11 mouse cellular contexts compared by ENCODE assay signal in genomic region chr14:93701385-93702101, GRCm38 (mm10).
DNase-seq lines count a peak whose midpoint lies in the region; ATAC-seq and TF ChIP-seq lines count a peak whose summit lies in the region.
"Had no signal": no experiment of that assay in that cellular context is flagged by ENCODE, and none has a peak within 500 bp of the region (broad histone marks: within the 10 kb centered on the region; RNA-seq: fewer than 3 reads in every experiment).

No protein-coding gene starts in this region.

- WGBS in forebrain, embryonic 15.5 days, result 15% methylated on average over 12 of the region's 12 CpGs
- 23% methylated on average over 12 of the region's 12 CpGs for WGBS in hindbrain, postnatal 0 days
- 16% methylated on average over 12 of the region's 12 CpGs for WGBS in neural tube, embryonic 14.5 days
- WGBS in kidney, embryonic 16.5 days, result 50% methylated on average over 12 of the region's 12 CpGs

- peak; percentile 45 to 57 for DNase-seq in layer of hippocampus, adult 18-20 months (ENCODE audit: low spot score in 2 of 2)
- DNase-seq in layer of hippocampus, postnatal 25 days (ENCODE audit: extremely low spot score in 1 of 2, low spot score in 1 of 2), result no peak
- DNase-seq in hindbrain, postnatal 0 days (ENCODE audit: low spot score), result peak; percentile 51
- no peak for DNase-seq in adrenal gland, adult 8-10 months
- DNase-seq: kidney, adult 2 months; lung, embryonic 14.5 days had no signal

- H3K36me3 ChIP-seq in forebrain, embryonic 15.5 days, result no peaks in the 10 kb centered on the region
- no peaks in the 10 kb centered on the region for H3K36me3 ChIP-seq in hindbrain, postnatal 0 days (ENCODE audit: insufficient read depth, low read length)
- H3K36me3 ChIP-seq in neural tube, embryonic 14.5 days (ENCODE audit: control insufficient read depth, insufficient read depth, low read length), result no peaks in the 10 kb centered on the region
- H3K36me3 ChIP-seq in kidney, embryonic 16.5 days (ENCODE audit: insufficient read depth, low read length), result no peaks in the 10 kb centered on the region
- H3K36me3 ChIP-seq: G1E; heart, embryonic 12.5 days had no signal

- no peak overlapping the region for H3K27ac ChIP-seq in forebrain, embryonic 15.5 days (replicated peaks)
- H3K27ac ChIP-seq in hindbrain, postnatal 0 days, result peak overlapping the region; percentile 71
- peak overlapping the region; percentile 16; the same call in 1 of the 2 replicates for H3K27ac ChIP-seq in neural tube, embryonic 14.5 days (ENCODE audit: low read depth, low read length)
- no peak overlapping the region for H3K27ac ChIP-seq in kidney, embryonic 16.5 days (ENCODE audit: low read length)

- no peaks in the 10 kb centered on the region for H3K9me3 ChIP-seq in forebrain, embryonic 15.5 days
- H3K9me3 ChIP-seq in hindbrain, postnatal 0 days (ENCODE audit: low read length), result no peaks in the 10 kb centered on the region
- H3K9me3 ChIP-seq in neural tube, embryonic 14.5 days (ENCODE audit: control insufficient read depth, low read length), result no peaks in the 10 kb centered on the region
- H3K9me3 ChIP-seq in kidney, embryonic 16.5 days (ENCODE audit: low read length), result no peaks in the 10 kb centered on the region
- H3K9me3 ChIP-seq: heart, embryonic 12.5 days had no signal

- H3K9ac ChIP-seq in forebrain, embryonic 15.5 days (replicated peaks), result no peak overlapping the region
- peak overlapping the region; percentile 28 for H3K9ac ChIP-seq in hindbrain, postnatal 0 days (replicated peaks; ENCODE audit: low read length)
- H3K9ac ChIP-seq in neural tube, embryonic 14.5 days (replicated peaks; ENCODE audit: low read depth, low read length), result peak overlapping the region; percentile 13; the same call in 1 of the 2 replicates
- no peak overlapping the region for H3K9ac ChIP-seq in kidney, embryonic 16.5 days (replicated peaks; ENCODE audit: low read length)
- H3K9ac ChIP-seq: heart, embryonic 12.5 days; lung, embryonic 14.5 days had no signal

- ATAC-seq in forebrain, embryonic 15.5 days (replicated peaks), result 0 out of 2 replicates have a peak, but pooled peaks have one; percentile 41
- 0 out of 2 replicates have a peak, but pooled peaks have one; percentile 40 for ATAC-seq in hindbrain, postnatal 0 days
- ATAC-seq in neural tube, embryonic 14.5 days (ENCODE audit: low read depth), result peak; percentile 77
- no peak for ATAC-seq in kidney, embryonic 16.5 days (ENCODE audit: low FRiP score, low TSS enrichment)

- H3K4me1 ChIP-seq in forebrain, embryonic 15.5 days, result peaks cover 12% of the 10 kb centered on the region
- H3K4me1 ChIP-seq in hindbrain, postnatal 0 days (ENCODE audit: insufficient read depth, low read length), result peaks cover 4% of the 10 kb centered on the region; the same call in 1 of the 2 replicates
- H3K4me1 ChIP-seq in neural tube, embryonic 14.5 days (ENCODE audit: control insufficient read depth, insufficient read depth, low read length), result 0 out of 2 replicates have a peak, but pooled peaks cover 3% of the 10 kb centered on the region
- no peaks in the 10 kb centered on the region for H3K4me1 ChIP-seq in kidney, embryonic 16.5 days (ENCODE audit: insufficient read depth, low read length)
- H3K4me1 ChIP-seq: heart, embryonic 12.5 days had no signal

- no peaks in the 10 kb centered on the region for H3K27me3 ChIP-seq in forebrain, embryonic 15.5 days
- H3K27me3 ChIP-seq in hindbrain, postnatal 0 days (ENCODE audit: insufficient read depth, low read length), result no peaks in the 10 kb centered on the region
- H3K27me3 ChIP-seq in neural tube, embryonic 14.5 days (ENCODE audit: control insufficient read depth, insufficient read depth, low read length), result no peaks in the 10 kb centered on the region
- H3K27me3 ChIP-seq in kidney, embryonic 16.5 days (ENCODE audit: insufficient read depth, low read length), result no peaks in the 10 kb centered on the region
- H3K27me3 ChIP-seq: heart, embryonic 12.5 days had no signal

- peak overlapping the region; percentile 18 for H3K4me3 ChIP-seq in forebrain, embryonic 15.5 days
- peak overlapping the region; percentile 24 for H3K4me3 ChIP-seq in hindbrain, postnatal 0 days (ENCODE audit: low read length)
- peak overlapping the region; percentile 18; the same call in 1 of the 2 replicates for H3K4me3 ChIP-seq in neural tube, embryonic 14.5 days (ENCODE audit: low read depth, low read length)
- H3K4me3 ChIP-seq in kidney, embryonic 16.5 days (ENCODE audit: low read length), result no peak overlapping the region
- H3K4me3 ChIP-seq: heart, embryonic 12.5 days had no signal

- TF ChIP-seq CTCF in hindbrain, postnatal 0 days (IDR thresholded peaks at IDR 0.05; ENCODE audit: low read depth), result no peak

- peak overlapping the region; percentile 28 for H3K4me2 ChIP-seq in forebrain, embryonic 15.5 days (replicated peaks)
- H3K4me2 ChIP-seq in hindbrain, postnatal 0 days (ENCODE audit: low read depth, low read length), result peak overlapping the region; percentile 51
- peak overlapping the region; percentile 25 for H3K4me2 ChIP-seq in neural tube, embryonic 14.5 days (ENCODE audit: low read depth, low read length)
- H3K4me2 ChIP-seq in kidney, embryonic 16.5 days (replicated peaks; ENCODE audit: low read depth, low read length), result no peak overlapping the region
- H3K4me2 ChIP-seq: heart, embryonic 12.5 days; lung, embryonic 14.5 days had no signal

Comparison
In these comparisons a context has a peak if more than half of its experiments do, and no peak if none do; other contexts are left out.
1. DNase-seq: peak in layer of hippocampus, adult 18-20 months (2 of 2) and hindbrain, postnatal 0 days (single experiment); none in layer of hippocampus, postnatal 25 days (0 of 2) and adrenal gland, adult 8-10 months (single experiment).
2. H3K27ac ChIP-seq: peak in hindbrain, postnatal 0 days (single experiment) and neural tube, embryonic 14.5 days (single experiment); none in forebrain, embryonic 15.5 days (single experiment) and kidney, embryonic 16.5 days (single experiment).
3. H3K9ac ChIP-seq: peak in hindbrain, postnatal 0 days (single experiment) and neural tube, embryonic 14.5 days (single experiment); none in forebrain, embryonic 15.5 days (single experiment) and kidney, embryonic 16.5 days (single experiment).